Mouse (Mus musculus) hematopoietic stem cell, adult 5-6 weeks (primary cell): Measurements from ENCODE around the gene Olfr411. TPM values are rescaled to one million over a fixed set of nuclear protein-coding genes. Genes with fewer than 3 reads are reported as not detected.
A peak's percentile ranks its signal among the peaks of the same experiment; 100 is the strongest.

Experiments used
- ATAC-seq, 2 experiments: fragments of 125-278 bp in 1 of 2; replicated peaks in 1 of 2; 2 replicates each; pipeline ENCODE4 v1.8.0; 2016 to 2017; ENCODE audit warnings: inconsistent platforms in 2 of 2, mild to moderate bottlenecking in 2 of 2, moderate number of reproducible peaks in 2 of 2, low read depth in 1 of 2, moderate TSS enrichment in 1 of 2; ENCODE audit not compliant: low FRiP score in 2 of 2, poor library complexity in 2 of 2, severe bottlenecking in 2 of 2, insufficient read depth in 1 of 2, low TSS enrichment in 1 of 2
- total RNA-seq: library from RNA; stranded (forward); fragments of 172-1452, 232-1000 nt; gene quantifications from 2 replicates; pipeline ENCODE4 v1.2.3, GENCODE M21; 2017

The Olfr411 gene
- not detected in 2 replicates for total RNA-seq

GRCm38 (mm10) chr11:74352550-74352949, at the start of gene Olfr411:
Gene Olfr411 (minus strand): TSS chr11:74352650.
- no peak for ATAC-seq

- peak in 1 of 2 experiments; percentile 67; a peak in 2 of 4 replicates for ATAC-seq
Observed at GRCm38 (mm10) chr11:74402126-74402525, 49.7 kb upstream of the Olfr411 start.

- ATAC-seq = no peak
Observed at GRCm38 (mm10) chr11:74395583-74395982, 43.1 kb upstream of the Olfr411 start.

GRCm38 (mm10) chr11:74393489-74393888, 41.0 kb upstream of the Olfr411 start:
- no peak for ATAC-seq

- no peak for ATAC-seq
Observed at GRCm38 (mm10) chr11:74392903-74393302, 40.5 kb upstream of the Olfr411 start.

GRCm38 (mm10) chr11:74391899-74392298, 39.4 kb upstream of the Olfr411 start:
- ATAC-seq = peak in 1 of 2 experiments; percentile 53; a peak in 1 of 4 replicates

- ATAC-seq = no peak
Observed at GRCm38 (mm10) chr11:74387203-74387602, 34.8 kb upstream of the Olfr411 start.

GRCm38 (mm10) chr11:74385674-74386073, 33.2 kb upstream of the Olfr411 start:
- no peak for ATAC-seq

GRCm38 (mm10) chr11:74379166-74379873, 26.9 kb upstream of the Olfr411 start:
- no peak for ATAC-seq

GRCm38 (mm10) chr11:74376847-74377246, 24.4 kb upstream of the Olfr411 start:
- peak in 1 of 2 experiments; percentile 69; a peak in 1 of 4 replicates for ATAC-seq

- ATAC-seq = peak; percentile 46 to 53; a peak in 2 of 4 replicates
Observed at GRCm38 (mm10) chr11:74371393-74372100, 19.1 kb upstream of the Olfr411 start.

- no peak for ATAC-seq
Observed at GRCm38 (mm10) chr11:74361769-74362168, 9.3 kb upstream of the Olfr411 start, which contains the start of gene Olfr412. Gene Olfr412 (plus strand): TSS chr11:74362069.

GRCm38 (mm10) chr11:74337931-74338330, 14.5 kb downstream of the Olfr411 start, which contains the start of gene Olfr410:
Gene Olfr410 (minus strand): TSS chr11:74338031.
- ATAC-seq = no peak

GRCm38 (mm10) chr11:74328781-74329180, 23.7 kb downstream of the Olfr411 start:
- no peak for ATAC-seq

- no peak for ATAC-seq
Observed at GRCm38 (mm10) chr11:74326044-74326443, 26.4 kb downstream of the Olfr411 start.
